Mouse (Mus musculus) left cerebral cortex, postnatal 10 days (tissue): ENCODE measurements around the gene Rcsd1. TPM values are rescaled to one million over a fixed set of nuclear protein-coding genes. Genes with fewer than 3 reads are reported as not detected.

ENCODE experiments used
- DNase-seq, 2 experiments: peaks; one replicate each; pipeline ENCODE4 v3.0.0; 2021 to 2022; ENCODE audit warnings: low spot score in 2 of 2, mixed read lengths in 1 of 2; ENCODE audit errors: extremely low spot score in 1 of 2
- intact Hi-C: fragments of 180-260 bp; cut with DNase I; formaldehyde crosslinking; loops from one replicate; pipeline ENCODE4 v1.15.1; 2025
- microRNA-seq: library from miRNA; unstranded; fragments of <30 nt; microRNA quantifications from one replicate; pipeline ENCODE4 v1.2.0, GENCODE M21; 2022
- total RNA-seq, 2 experiments: library from RNA; stranded (reverse); gene quantifications; 2 replicates each; pipeline ENCODE4 v1.2.3; 2021

Rcsd1 gene
- total RNA-seq, 2 experiments from 2014 or later, result 5.8 to 7.0 TPM

GRCm38 (mm10) chr1:165610321-165610999 lies 99.1 kb downstream of the Rcsd1 start:
- intact Hi-C loops, result no loop called here

GRCm38 (mm10) chr1:165609495-165610320 lies 99.8 kb downstream of the Rcsd1 start:
- DNase-seq, result no peak
- intact Hi-C loops, result no loop called here

More at GRCm38 (mm10) chr1:165610321-165610999, 99.1 kb downstream of the Rcsd1 start:
- no peak for DNase-seq

DNA sequence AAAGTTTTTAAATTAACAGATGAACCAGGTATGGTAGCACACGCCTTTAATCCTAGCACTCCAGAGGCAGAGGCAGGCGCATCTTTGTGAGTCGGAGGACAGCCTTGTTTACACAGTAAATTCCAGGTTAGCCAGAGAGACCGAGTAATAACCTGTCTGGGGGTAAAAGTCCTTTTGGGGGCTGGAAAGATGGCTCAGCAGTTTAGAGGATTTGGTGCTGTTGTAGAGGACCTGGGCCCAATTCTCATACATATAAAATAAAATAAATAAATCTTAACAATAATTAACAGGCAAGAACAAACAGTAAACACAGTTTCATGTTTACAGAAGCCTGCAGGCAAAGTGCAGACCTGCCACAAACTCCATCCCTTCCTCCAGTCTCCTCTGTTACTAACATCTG lies 100.7 kb downstream of the Rcsd1 start:
- intact Hi-C loops, result no loop called here
- no peak for DNase-seq

GRCm38 (mm10) chr1:165605774-165606173 lies 103.8 kb downstream of the Rcsd1 start:
- no peak for DNase-seq
- intact Hi-C loops, result no loop called here

- intact Hi-C loops, result no loop called here
- no peak for DNase-seq
These were observed 104.4 kb downstream of the Rcsd1 start for GRCm38 (mm10) chr1:165605108-165605507.

DNA sequence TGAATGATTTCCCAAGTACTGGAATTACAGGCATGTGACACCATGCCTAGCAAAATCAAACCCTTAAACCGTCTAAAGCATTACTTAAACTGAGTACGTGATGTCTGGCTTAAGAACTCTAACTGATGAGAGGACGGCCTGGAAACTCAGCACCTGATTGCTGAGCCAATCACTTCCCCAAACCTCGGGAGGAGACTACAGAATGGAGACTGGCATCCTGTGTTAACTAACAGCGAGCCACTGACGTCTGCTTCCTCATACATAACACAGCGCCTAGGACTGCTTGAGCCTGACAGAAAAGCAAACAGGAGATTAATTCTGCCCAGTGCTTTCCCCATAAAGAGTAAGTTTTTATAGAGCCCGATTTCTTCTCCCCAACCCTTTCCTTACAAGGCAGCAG lies 105.4 kb downstream of the Rcsd1 start:
- intact Hi-C loops, result no loop called here
- DNase-seq, result no peak

GRCm38 (mm10) chr1:165603218-165603617 lies 106.3 kb downstream of the Rcsd1 start:
- intact Hi-C loops, result no loop called here
- DNase-seq, result no peak

- no peak for DNase-seq
- intact Hi-C loops, result no loop called here
These were observed 107.7 kb downstream of the Rcsd1 start for GRCm38 (mm10) chr1:165601775-165602280.

Small RNAs within 50 kb of the gene (microRNA-seq; reads per million reads assigned to microRNA genes)
- gene Gm44458, result not detected

Other genes starting within 250 kb of the Rcsd1 start
- 10 to 100 TPM; 89.1 to 90.6 TPM for gene Dcaf6, start 249.3 kb downstream of the Rcsd1 start, total RNA-seq
- gene Mpc2, start 249.1 kb downstream of the Rcsd1 start, total RNA-seq, result 100 to 1,000 TPM; 142 to 147 TPM
- under 1 TPM; 0.43 to 0.53 TPM for gene Adcy10, start 224.6 kb downstream of the Rcsd1 start, total RNA-seq
- 10 to 100 TPM; 66.8 to 67.1 TPM for gene Mpzl1, start 75.2 kb downstream of the Rcsd1 start, total RNA-seq
- gene Creg1, start 54.0 kb upstream of the Rcsd1 start, total RNA-seq, result 10 to 100 TPM; 22.4 to 23.1 TPM
- not detected for gene Cd247, start 78.9 kb upstream of the Rcsd1 start, total RNA-seq